Mouse (Mus musculus): ENCODE measurements around the gene Zfp119b. TPM values are rescaled to one million over a fixed set of nuclear protein-coding genes. Genes with fewer than 3 reads are reported as not detected.

Zfp119b gene
- total and polyA plus RNA-seq, 3 experiments = 3.9 to 13.6 (median 6.5) TPM

DNA sequence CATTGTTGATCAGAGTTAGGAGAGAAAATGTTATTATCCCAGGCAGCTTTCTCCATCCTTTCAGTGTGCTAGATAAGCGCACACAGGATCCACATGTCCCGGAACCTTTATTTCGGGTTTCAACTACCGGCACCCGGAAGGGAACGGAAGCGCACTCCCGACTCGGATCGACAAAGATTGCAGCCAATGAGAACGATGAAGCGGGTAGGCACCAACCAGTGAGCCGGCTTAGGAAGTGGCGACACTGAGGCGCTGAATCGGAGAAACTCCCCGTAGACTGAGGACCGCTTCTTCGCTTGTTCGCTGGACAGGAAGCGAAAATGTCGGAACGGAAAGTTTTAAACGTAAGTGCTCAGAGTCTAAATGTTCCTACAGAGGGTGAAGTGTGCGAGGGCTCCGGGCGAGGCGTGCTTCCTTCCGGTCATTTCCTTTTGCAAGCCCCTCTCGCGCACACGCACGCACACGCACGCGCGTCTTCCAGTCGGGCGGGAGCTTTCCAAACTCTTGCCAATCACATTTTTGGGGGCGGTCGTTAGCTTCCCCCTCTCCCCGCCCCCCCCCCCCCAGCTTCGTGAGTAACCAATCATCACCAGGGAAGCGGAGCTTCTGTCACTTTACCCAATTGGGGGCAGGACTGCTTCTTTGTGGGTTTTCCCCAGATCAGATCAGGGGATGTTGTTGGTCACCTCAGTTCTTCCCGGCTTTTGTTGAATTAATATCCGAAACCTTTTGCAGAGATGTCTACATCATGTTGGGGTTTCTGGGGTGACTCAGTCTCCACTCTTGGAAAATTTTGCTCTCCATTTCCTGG, 9.8 kb upstream of the Zfp119b start, which contains the start of gene Yju2 (continued):
- TF ChIP-seq ZKSCAN1 (IDR thresholded peaks at IDR 0.05; ENCODE audit: borderline replicate concordance, low read depth, low read length) (no peak), JUND (conservative IDR thresholded peaks at IDR 0.05; ENCODE audit: low read depth, low read length) (peak; percentile 50), BHLHE40 (IDR thresholded peaks at IDR 0.05; ENCODE audit: low read depth, low read length) (peak; percentile 69), ELF1 (IDR thresholded peaks at IDR 0.05; ENCODE audit: low read depth, low read length) (peak; percentile 86), USF1 (IDR thresholded peaks at IDR 0.05; ENCODE audit: low read depth, low read length) (peak; percentile 8), MYC (IDR thresholded peaks at IDR 0.05; ENCODE audit: low read depth, low read length) (peak; percentile 83; the same call in 1 of the 2 replicates), JUN (IDR thresholded peaks at IDR 0.05; ENCODE audit: insufficient read depth, low read depth, low read length) (no peak), POLR2AphosphoS2 (IDR thresholded peaks at IDR 0.05; ENCODE audit: low read depth, low read length) (no peak; the same call in 1 of the 2 replicates), ETS1 (conservative IDR thresholded peaks at IDR 0.05; ENCODE audit: low read depth, low read length) (no peak; the same call in 1 of the 2 replicates), USF2 (conservative IDR thresholded peaks at IDR 0.05; ENCODE audit: low read depth, low read length) (no peak), RAD21 (IDR thresholded peaks at IDR 0.05; ENCODE audit: low read depth, low read length) (no peak)

DNA sequence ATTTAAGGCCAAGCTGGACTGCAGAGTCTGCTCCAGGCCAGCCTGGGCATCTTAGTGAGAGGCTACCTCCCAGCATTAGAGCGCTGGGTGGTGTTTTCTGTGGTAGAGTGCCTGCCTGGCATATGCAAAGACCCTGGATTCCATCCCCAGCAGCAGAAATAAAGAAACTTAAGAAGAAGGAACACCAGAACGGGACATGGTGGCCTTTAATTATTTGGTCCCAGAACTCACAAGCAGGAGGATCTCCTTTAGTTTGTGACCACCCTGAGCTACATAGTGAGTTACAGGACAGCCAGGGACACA, 9.2 kb upstream of the Zfp119b start:
- H3K9me3 ChIP-seq (replicated peaks; ENCODE audit: low read length) = no peaks in the 10 kb centered on the region
- peak overlapping the region; percentile 91 for H3K4me2 ChIP-seq (ENCODE audit: insufficient read depth, low read depth, poor library complexity, severe bottlenecking)
- DNase-seq (ENCODE audit: extremely low read depth) = no peak
- in situ Hi-C loops (cut with MboI; ENCODE audit: low pct_ligation_motif_present, low pct_unique_long_range_greater_than_20kb, low sequenced_read_pairs) = loop anchor here (10.0 kb wide), 1 partner anchor 64 kb away; the partner anchor contains the start of gene Zfp959
- peak overlapping the region; percentile 45 to 59 (median 59) for H3K4me3 ChIP-seq (replicated peaks in 1 of 3; ENCODE audit: low read depth in 2 of 3, low read length in 2 of 3, poor library complexity in 1 of 3)
- peaks cover 52 to 68% of the 10 kb centered on the region in 2 experiments for H3K36me3 ChIP-seq (replicated peaks in 1 of 2; ENCODE audit: control insufficient read depth in 1 of 2, insufficient read depth in 1 of 2, low read length in 1 of 2)
- H3K79me2 ChIP-seq (replicated peaks; ENCODE audit: control insufficient read depth, extremely low read depth, insufficient read depth, poor library complexity, severe bottlenecking) = peaks cover 32% of the 10 kb centered on the region
- peaks cover 31 to 60% of the 10 kb centered on the region in 2 experiments for H3K4me1 ChIP-seq (ENCODE audit: control insufficient read depth in 1 of 2, insufficient read depth in 2 of 2)
- H3K9ac ChIP-seq (ENCODE audit: insufficient read depth, low read depth) = peak overlapping the region; percentile 69
- dilution Hi-C loops (cut with MboI; ENCODE audit: extremely low pct_ligation_motif_present, extremely low pct_unique_long_range_greater_than_20kb, low sequenced_read_pairs) = no loop called here
- TF ChIP-seq CTCF (conservative IDR thresholded peaks at IDR 0.05 in 1 of 2, IDR thresholded peaks at IDR 0.05 in 1 of 2; ENCODE audit: low read depth in 2 of 2, low read length in 2 of 2) = no peak
- no peak for TF ChIP-seq MEF2A (IDR thresholded peaks at IDR 0.05; ENCODE audit: borderline replicate concordance, low read depth, low read length)
- TF ChIP-seq SIN3A (IDR thresholded peaks at IDR 0.05; ENCODE audit: low read length) = no peak
- no peak for TF ChIP-seq CHD1 (IDR thresholded peaks at IDR 0.05; ENCODE audit: low read depth, low read length)
- no peak for TF ChIP-seq IRF4 (IDR thresholded peaks at IDR 0.05; ENCODE audit: low read depth, low read length)
- no peak for TF ChIP-seq TBP (conservative IDR thresholded peaks at IDR 0.05; ENCODE audit: low read depth, low read length)
- no peak for TF ChIP-seq POLR2A (IDR thresholded peaks at IDR 0.05; ENCODE audit: low read depth, low read length)
- no peak for TF ChIP-seq RCOR1 (conservative IDR thresholded peaks at IDR 0.05; ENCODE audit: low read depth, low read length)
- no peak for TF ChIP-seq SMC3 (IDR thresholded peaks at IDR 0.05; ENCODE audit: low read depth, low read length)
- no peak for TF ChIP-seq ZNF384 (IDR thresholded peaks at IDR 0.05; ENCODE audit: low read depth, low read length)
- TF ChIP-seq HCFC1 (IDR thresholded peaks at IDR 0.05; ENCODE audit: low read depth, low read length) = no peak
- TF ChIP-seq PAX5 (IDR thresholded peaks at IDR 0.05; ENCODE audit: low read length) = no peak
- TF ChIP-seq E2F4 (IDR thresholded peaks at IDR 0.05; ENCODE audit: insufficient replicate concordance, low read depth, low read length) = no peak
- no peak for TF ChIP-seq MAZ (IDR thresholded peaks at IDR 0.05; ENCODE audit: low read depth, low read length)
- no peak for TF ChIP-seq RAD21 (IDR thresholded peaks at IDR 0.05; ENCODE audit: low read depth, low read length)
- no peak for TF ChIP-seq ZC3H11A (IDR thresholded peaks at IDR 0.05; ENCODE audit: low read depth, low read length)
- TF ChIP-seq CHD2 (IDR thresholded peaks at IDR 0.05; ENCODE audit: low read length) = no peak
- TF ChIP-seq JUN (IDR thresholded peaks at IDR 0.05; ENCODE audit: insufficient read depth, low read depth, low read length) = no peak
- TF ChIP-seq ETS1 (conservative IDR thresholded peaks at IDR 0.05; ENCODE audit: low read depth, low read length) = no peak
- TF ChIP-seq ZMIZ1 (IDR thresholded peaks at IDR 0.05; ENCODE audit: low read depth, low read length) = no peak
- H3K27ac ChIP-seq (ENCODE audit: insufficient read depth, low read depth) = peak overlapping the region; percentile 89; the same call in 1 of the 2 replicates
- no peaks in the 10 kb centered on the region for H3K27me3 ChIP-seq (replicated peaks)
